In the genomic region with DNA sequence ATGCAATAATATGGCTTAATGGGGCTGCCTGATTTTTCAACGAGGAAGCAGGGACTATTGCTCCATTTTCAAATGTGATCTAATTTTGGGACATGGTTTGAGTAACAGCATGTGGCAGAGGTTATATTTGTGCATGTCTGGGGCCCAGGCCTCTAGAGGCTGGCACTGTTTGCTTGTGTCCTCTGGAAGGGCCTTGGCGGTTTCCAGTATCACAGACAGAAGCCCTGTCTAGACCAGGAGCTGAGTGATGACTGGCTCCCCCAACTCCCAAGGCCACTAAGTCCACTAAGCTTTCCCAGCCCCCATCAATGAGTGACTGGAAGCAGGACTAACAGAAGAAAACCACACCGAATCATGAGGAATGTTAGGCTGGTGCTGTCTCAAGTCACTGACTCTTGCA, we compare ENCODE assay signal across 15 mouse cellular contexts. TPM values are rescaled to one million over a fixed set of nuclear protein-coding genes. Genes with fewer than 3 reads are reported as not detected.
A peak's percentile ranks its signal among the peaks of the same experiment; 100 is the strongest.
DNase-seq lines count a peak whose midpoint lies in the region; ATAC-seq and TF ChIP-seq lines count a peak whose summit lies in the region.
"Had no signal": no experiment of that assay in that cellular context is flagged by ENCODE, and none has a peak within 500 bp of the region (broad histone marks: within the 10 kb centered on the region; RNA-seq: fewer than 3 reads in every experiment).

No protein-coding gene starts in this region.

- 49% methylated on average over 3 of the region's 3 CpGs for WGBS in embryonic facial prominence, embryonic 14.5 days
- 22% methylated on average over 3 of the region's 3 CpGs for WGBS in heart, embryonic 14.5 days

- H3K4me3 ChIP-seq in gastrocnemius, adult 2 months = no peak overlapping the region
- H3K4me3 ChIP-seq in embryonic facial prominence, embryonic 14.5 days (ENCODE audit: low read depth, low read length) = no peak overlapping the region
- no peak overlapping the region for H3K4me3 ChIP-seq in heart, embryonic 14.5 days (ENCODE audit: control insufficient read depth in 1 of 2, insufficient read depth in 1 of 2, low read depth in 1 of 2, low read length in 2 of 2)
- H3K4me3 ChIP-seq: hindbrain, embryonic 15.5 days; limb, embryonic 15.5 days; midbrain, embryonic 13.5 days had no signal

- H3K36me3 ChIP-seq in embryonic facial prominence, embryonic 14.5 days (ENCODE audit: control insufficient read depth, insufficient read depth, low read length) = no peaks in the 10 kb centered on the region
- H3K36me3 ChIP-seq in heart, embryonic 14.5 days (ENCODE audit: control insufficient read depth, insufficient read depth, low read length) = no peaks in the 10 kb centered on the region
- H3K36me3 ChIP-seq: G1E; hindbrain, embryonic 15.5 days; limb, embryonic 15.5 days; midbrain, embryonic 13.5 days had no signal

- no peaks in the 10 kb centered on the region for H3K27me3 ChIP-seq in embryonic facial prominence, embryonic 14.5 days (replicated peaks; ENCODE audit: control insufficient read depth, insufficient read depth, low read length)
- no peaks in the 10 kb centered on the region for H3K27me3 ChIP-seq in heart, embryonic 14.5 days (ENCODE audit: control insufficient read depth, insufficient read depth, low read length)
- H3K27me3 ChIP-seq: hindbrain, embryonic 15.5 days; limb, embryonic 15.5 days; midbrain, embryonic 13.5 days had no signal

- intact Hi-C loops in gastrocnemius, adult 2 months (cut with DNase I) = no loop called here

- no peaks in the 10 kb centered on the region for H3K9me3 ChIP-seq in embryonic facial prominence, embryonic 14.5 days (ENCODE audit: control insufficient read depth, low read length)
- no peaks in the 10 kb centered on the region for H3K9me3 ChIP-seq in heart, embryonic 14.5 days (ENCODE audit: control insufficient read depth, low read length)
- H3K9me3 ChIP-seq: G1E; hindbrain, embryonic 15.5 days; limb, embryonic 15.5 days; midbrain, embryonic 13.5 days had no signal

- H3K4me1 ChIP-seq in embryonic facial prominence, embryonic 14.5 days (ENCODE audit: control insufficient read depth, insufficient read depth, low read length) = peaks cover 6% of the 10 kb centered on the region; the same call in 1 of the 2 replicates
- peaks cover 4 to 21% of the 10 kb centered on the region in 2 experiments for H3K4me1 ChIP-seq in heart, embryonic 14.5 days (ENCODE audit: control insufficient read depth in 2 of 2, insufficient read depth in 2 of 2, low read length in 2 of 2)

- DNase-seq in gastrocnemius, adult 2 months = peak; percentile 74
- DNase-seq in gastrocnemius, postnatal 4 days (ENCODE audit: low spot score in 2 of 2) = no peak
- peak; percentile 81 for DNase-seq in adrenal gland, adult 2 months
- peak; percentile 25 for DNase-seq in embryonic facial prominence, embryonic 14.5 days (ENCODE audit: low spot score)
- DNase-seq in left cerebral cortex, adult 11 months (ENCODE audit: low spot score) = no peak
- no peak for DNase-seq in retina, postnatal 1 day
- DNase-seq in testis, postnatal 14 days (ENCODE audit: low spot score) = no peak
- DNase-seq: cerebellum, postnatal 25 days; kidney, adult 9 months; right cerebral cortex, postnatal 25 days had no signal

- no peak overlapping the region for H3K4me2 ChIP-seq in embryonic facial prominence, embryonic 14.5 days (ENCODE audit: low read depth, low read length)
- H3K4me2 ChIP-seq in heart, embryonic 14.5 days (ENCODE audit: low read length) = no peak overlapping the region
- H3K4me2 ChIP-seq: hindbrain, embryonic 15.5 days; limb, embryonic 15.5 days; midbrain, embryonic 13.5 days had no signal

- H3K27ac ChIP-seq in gastrocnemius, adult 2 months = peak overlapping the region; percentile 61
- no peak overlapping the region for H3K27ac ChIP-seq in embryonic facial prominence, embryonic 14.5 days (replicated peaks; ENCODE audit: low read depth, low read length)
- peak overlapping the region; percentile 34 to 67 for H3K27ac ChIP-seq in heart, embryonic 14.5 days (replicated peaks in 1 of 2; ENCODE audit: control insufficient read depth in 1 of 2, insufficient read depth in 1 of 2, low read depth in 2 of 2, low read length in 2 of 2)
- H3K27ac ChIP-seq: hindbrain, embryonic 15.5 days; limb, embryonic 15.5 days; midbrain, embryonic 13.5 days had no signal

- peak; percentile 35; the same call in 1 of the 2 replicates for ATAC-seq in embryonic facial prominence, embryonic 14.5 days (ENCODE audit: low read depth)
- ATAC-seq in heart, embryonic 14.5 days (ENCODE audit: insufficient number of reproducible peaks, insufficient read depth, low FRiP score, low read depth) = peak; percentile 69; the same call in 1 of the 2 replicates
- ATAC-seq: midbrain, embryonic 13.5 days had no signal

- no peak for TF ChIP-seq CTCF in gastrocnemius, adult 2 months (IDR thresholded peaks at IDR 0.05)

- H3K9ac ChIP-seq in embryonic facial prominence, embryonic 14.5 days (ENCODE audit: low read depth, low read length) = no peak overlapping the region
- no peak overlapping the region for H3K9ac ChIP-seq in heart, embryonic 14.5 days (ENCODE audit: low read length)
- H3K9ac ChIP-seq: hindbrain, embryonic 15.5 days; limb, embryonic 15.5 days; midbrain, embryonic 13.5 days had no signal

RNA-seq across cellular contexts. Expression of gene Nsmce3, which starts 18.3 kb away (rescaled TPM):
- 1 to 10 TPM; 2.2 to 2.7 TPM for total RNA-seq in gastrocnemius, adult 2 months (2021)
- total RNA-seq in gastrocnemius, postnatal 4 days (2021) = 1 to 10 TPM; 5.5 to 5.8 TPM
- 1 to 10 TPM; 6.4 to 9.7 TPM for total RNA-seq in adrenal gland, adult 2 months (2021)
- 7.1 and 8.6 TPM in 2 replicates for polyA plus RNA-seq in adrenal gland, adult 2 months (2012; rRNA removed)
- 11.4 and 12.0 TPM in 2 replicates for polyA plus RNA-seq in embryonic facial prominence, embryonic 14.5 days (2014; fragmentation: Nextera tagmentation; extraction: Ambion mirVana)
- polyA plus RNA-seq in heart, embryonic 14.5 days (2014; fragmentation: Nextera tagmentation; extraction: Ambion mirVana) = 9.0 and 9.6 TPM in 2 replicates

Comparison
In these comparisons a context has a peak if more than half of its experiments do, and no peak if none do; other contexts are left out.
1. DNase-seq: peak in gastrocnemius, adult 2 months (single experiment), adrenal gland, adult 2 months (single experiment) and embryonic facial prominence, embryonic 14.5 days (single experiment); none in gastrocnemius, postnatal 4 days (0 of 2), left cerebral cortex, adult 11 months (single experiment), retina, postnatal 1 day (single experiment) and testis, postnatal 14 days (single experiment).